Mouse (Mus musculus) heart, embryonic 12.5 days (tissue): Measurements from ENCODE around the gene Inhbe. TPM values are rescaled to one million over a fixed set of nuclear protein-coding genes. Genes with fewer than 3 reads are reported as not detected.

Experiments used
- ATAC-seq: fragments of 200-750 bp; cut with Nextera tagmentation; 2 replicates; pipeline ENCODE4 v1.8.0; 2017; ENCODE audit warnings: moderate TSS enrichment, moderate library complexity; ENCODE audit not compliant: insufficient number of reproducible peaks, low FRiP score
- H3K27ac ChIP-seq: fragments of 300-500 bp; sonication (generic); 2 replicates; pipeline ENCODE4 v1.5.1; 2016; ENCODE audit warnings: mild to moderate bottlenecking, moderate library complexity; ENCODE audit not compliant: poor library complexity, severe bottlenecking
- H3K27me3 ChIP-seq: fragments of 300-500 bp; sonication (generic); replicated peaks from 2 replicates; pipeline ENCODE4 v1.6.1; 2016; ENCODE audit warnings: mild to moderate bottlenecking, moderate library complexity
- H3K36me3 ChIP-seq: fragments of 300-500 bp; sonication (generic); 2 replicates; pipeline ENCODE4 v1.6.1; 2016; ENCODE audit warnings: mild to moderate bottlenecking, moderate library complexity
- H3K4me1 ChIP-seq: fragments of 300-500 bp; sonication (generic); replicated peaks from 2 replicates; pipeline ENCODE4 v1.6.1; 2016; ENCODE audit warnings: mild to moderate bottlenecking
- H3K4me2 ChIP-seq: fragments of 300-500 bp; sonication (generic); 2 replicates; pipeline ENCODE4 v1.6.1; 2016; ENCODE audit warnings: mild to moderate bottlenecking, moderate library complexity
- H3K4me3 ChIP-seq: fragments of 300-500 bp; sonication (generic); 2 replicates; pipeline ENCODE4 v1.5.1; 2016; ENCODE audit warnings: mild to moderate bottlenecking
- H3K9ac ChIP-seq: fragments of 300-500 bp; sonication (generic); 2 replicates; pipeline ENCODE4 v1.6.1; 2016; ENCODE audit warnings: mild to moderate bottlenecking, moderate library complexity
- H3K9me3 ChIP-seq: fragments of 300-500 bp; sonication (generic); replicated peaks from 2 replicates; pipeline ENCODE4 v1.6.1; 2016; ENCODE audit warnings: mild to moderate bottlenecking, moderate library complexity
- WGBS: fragments of 180-500 bp; shearing (Covaris S2); methylation state at CpG from one replicate; pipeline ENCODE4 v1.1.7; 2016; 5-methylcytosine and 5-hydroxymethylcytosine counted together
- polyA plus RNA-seq: library from polyadenylated mRNA; unstranded; fragments of >200 nt; fragmentation: Nextera tagmentation; extraction: Ambion mirVana; gene quantifications from 2 replicates; pipeline ENCODE4 v1.2.1, GENCODE M21; 2016

Gene Inhbe
- polyA plus RNA-seq, 1 experiment from 2014 or later = not detected

DNA sequence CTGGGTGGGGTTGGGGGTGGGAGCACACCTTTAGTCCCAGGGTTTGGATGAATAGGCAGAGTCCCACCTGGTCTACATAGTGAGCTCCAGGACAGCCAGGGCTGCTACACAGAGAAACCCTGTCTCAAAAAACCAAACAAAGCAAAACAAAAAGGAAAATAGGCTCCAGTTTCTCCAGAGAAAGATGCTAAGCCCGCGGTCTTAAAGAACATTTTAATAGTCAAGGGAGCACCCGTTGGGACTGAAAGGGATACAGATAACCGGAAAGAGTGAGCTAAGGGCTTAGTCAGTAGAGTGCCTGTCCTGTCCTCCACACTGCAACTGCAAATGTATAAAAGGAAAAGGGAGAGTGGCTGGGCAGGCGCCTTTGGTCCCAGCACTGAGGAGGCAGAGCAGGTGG, 12.9 kb upstream of the Inhbe start:
- H3K27ac ChIP-seq = no peak overlapping the region
- no peak overlapping the region for H3K4me2 ChIP-seq
- 64% methylated on average over 5 of the region's 5 CpGs for WGBS
- H3K4me3 ChIP-seq = no peak overlapping the region
- no peaks in the 10 kb centered on the region for H3K27me3 ChIP-seq
- no peaks in the 10 kb centered on the region for H3K4me1 ChIP-seq
- H3K9ac ChIP-seq = no peak overlapping the region
- no peak for ATAC-seq
- no peaks in the 10 kb centered on the region for H3K36me3 ChIP-seq
- H3K9me3 ChIP-seq = peaks cover 3% of the 10 kb centered on the region; the same call in 1 of the 2 replicates

DNA sequence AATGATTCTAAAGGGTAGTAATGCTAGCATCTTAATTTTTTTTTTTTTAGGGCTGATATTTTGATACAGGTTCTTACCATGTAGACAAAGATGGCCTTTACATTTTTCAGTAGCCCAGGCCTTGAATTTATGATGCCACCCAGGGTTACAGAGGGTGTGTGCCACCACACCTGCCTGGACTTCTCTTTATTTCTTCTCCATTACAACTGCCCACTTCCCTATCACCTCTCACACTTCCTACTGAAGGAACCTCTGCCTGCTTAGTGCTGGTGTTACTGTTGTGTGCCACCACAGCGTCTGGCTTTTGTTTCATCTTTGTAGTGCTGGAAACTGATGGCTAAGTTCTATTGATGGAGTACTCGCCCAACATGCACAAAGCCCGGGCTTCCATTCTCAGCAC, 6.5 kb upstream of the Inhbe start:
- peaks cover 4% of the 10 kb centered on the region; the same call in 1 of the 2 replicates for H3K9me3 ChIP-seq
- H3K4me2 ChIP-seq = no peak overlapping the region
- ATAC-seq = no peak
- 73% methylated on average over 3 of the region's 3 CpGs for WGBS
- no peaks in the 10 kb centered on the region; the same call in 1 of the 2 replicates for H3K27me3 ChIP-seq
- no peaks in the 10 kb centered on the region for H3K4me1 ChIP-seq
- H3K36me3 ChIP-seq = no peaks in the 10 kb centered on the region
- no peak overlapping the region for H3K27ac ChIP-seq
- H3K9ac ChIP-seq = no peak overlapping the region
- no peak overlapping the region for H3K4me3 ChIP-seq

DNA sequence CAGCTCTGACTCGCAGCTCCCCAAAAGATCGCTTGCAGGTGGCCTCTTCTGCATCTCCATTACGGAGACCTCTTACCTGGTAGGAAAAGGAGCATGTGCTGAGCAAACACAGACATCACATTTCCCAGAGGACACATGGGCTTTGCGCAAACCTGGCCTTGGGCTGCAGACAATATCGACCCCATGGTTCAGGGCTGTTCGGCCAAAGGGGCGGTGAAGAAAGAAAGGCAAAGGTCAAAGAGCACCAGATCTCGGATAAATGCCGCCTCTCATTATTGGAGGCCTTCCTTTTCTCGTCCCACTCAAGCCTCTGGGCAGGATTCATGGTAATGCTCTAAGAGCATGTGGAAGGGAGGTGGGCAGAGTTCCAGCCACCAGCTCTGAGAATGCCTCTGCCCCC, 1.1 kb upstream of the Inhbe start:
- 83% methylated on average over 10 of the region's 10 CpGs for WGBS
- Histone ChIP-seq H3K4me2 (no peak overlapping the region), H3K27ac (no peak overlapping the region), H3K9me3 (no peaks in the 10 kb centered on the region), H3K36me3 (no peaks in the 10 kb centered on the region), H3K27me3 (peaks cover 15% of the 10 kb centered on the region), H3K4me1 (peaks cover 8% of the 10 kb centered on the region; the same call in 1 of the 2 replicates), H3K9ac (no peak overlapping the region), H3K4me3 (no peak overlapping the region)
- ATAC-seq = no peak

DNA sequence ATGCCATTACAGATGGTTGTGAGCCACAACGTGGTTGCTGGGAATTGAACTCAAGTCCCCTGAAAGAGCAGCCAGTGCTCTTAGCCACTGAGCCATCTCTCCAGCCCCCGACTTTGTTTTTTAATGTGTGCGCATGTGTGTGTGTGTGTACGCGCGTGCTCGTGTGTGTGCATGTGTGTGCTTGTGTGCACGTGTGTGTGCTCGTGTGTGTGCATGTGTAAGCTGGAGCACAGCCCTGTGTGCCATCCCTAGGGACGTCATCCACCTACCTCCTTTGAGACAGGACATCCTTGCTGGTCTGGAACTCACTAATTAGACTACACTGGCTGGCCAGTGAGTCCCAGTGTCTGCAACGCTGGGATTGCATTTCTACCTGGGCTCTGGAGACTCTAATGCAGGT, 1.4 kb downstream of the Inhbe start:
- no peaks in the 10 kb centered on the region for H3K36me3 ChIP-seq
- no peak for ATAC-seq
- H3K9me3 ChIP-seq = no peaks in the 10 kb centered on the region
- H3K4me3 ChIP-seq = no peak overlapping the region
- no peak overlapping the region for H3K4me2 ChIP-seq
- peaks cover 8% of the 10 kb centered on the region; the same call in 1 of the 2 replicates for H3K4me1 ChIP-seq
- H3K27me3 ChIP-seq = peaks cover 15% of the 10 kb centered on the region
- H3K9ac ChIP-seq = no peak overlapping the region
- H3K27ac ChIP-seq = no peak overlapping the region
- WGBS = 85% methylated on average over 11 of the region's 11 CpGs

DNA sequence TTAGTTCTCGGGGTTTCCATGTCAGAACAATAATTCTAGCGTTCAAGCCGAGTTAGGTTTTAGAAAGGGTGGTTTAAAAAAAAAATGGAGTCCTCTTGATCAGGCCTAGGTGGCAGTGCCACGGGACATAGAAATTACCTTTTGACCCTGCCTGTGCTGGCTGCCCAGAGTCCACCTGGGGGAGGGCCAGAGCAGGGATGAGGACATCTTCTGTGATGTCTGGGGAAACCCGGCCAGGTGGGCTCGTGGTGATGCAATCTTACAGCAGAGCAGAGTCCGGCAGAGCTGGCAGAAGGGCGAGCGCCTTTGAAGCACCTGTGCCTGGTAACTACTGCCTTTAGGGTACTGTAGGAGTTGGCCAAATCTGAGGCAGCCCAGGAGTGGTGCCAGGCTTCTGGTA, 2.0 kb downstream of the Inhbe start:
- Histone ChIP-seq H3K9me3 (no peaks in the 10 kb centered on the region), H3K27me3 (peaks cover 15% of the 10 kb centered on the region), H3K4me2 (no peak overlapping the region), H3K36me3 (no peaks in the 10 kb centered on the region), H3K9ac (no peak overlapping the region), H3K27ac (no peak overlapping the region), H3K4me1 (peaks cover 8% of the 10 kb centered on the region; the same call in 1 of the 2 replicates), H3K4me3 (no peak overlapping the region)
- WGBS = 84% methylated on average over 9 of the region's 9 CpGs
- no peak for ATAC-seq

DNA sequence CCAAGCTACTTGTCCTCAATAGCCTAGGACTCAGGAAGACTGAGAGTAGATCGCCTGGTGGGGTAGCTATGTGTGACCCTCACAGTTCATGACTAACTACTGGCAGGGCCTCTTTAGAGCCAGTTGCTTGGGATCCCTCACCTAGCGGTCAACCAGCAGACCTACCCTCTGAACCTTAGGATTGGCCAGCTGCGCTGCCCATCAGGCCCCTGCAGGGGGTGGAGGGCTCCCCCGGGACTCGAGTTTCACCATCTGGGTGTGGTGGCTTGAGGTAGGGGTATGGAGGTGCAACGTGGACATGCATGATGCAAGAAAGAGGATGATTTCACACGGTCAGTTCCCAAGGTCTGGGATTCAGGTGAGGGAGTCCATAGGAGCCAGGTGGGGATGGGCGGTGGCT, 2.5 kb downstream of the Inhbe start:
- no peaks in the 10 kb centered on the region for H3K9me3 ChIP-seq
- no peak for ATAC-seq
- H3K36me3 ChIP-seq = no peaks in the 10 kb centered on the region
- H3K4me1 ChIP-seq = peaks cover 8% of the 10 kb centered on the region; the same call in 1 of the 2 replicates
- no peak overlapping the region for H3K4me2 ChIP-seq
- no peak overlapping the region for H3K9ac ChIP-seq
- no peak overlapping the region for H3K4me3 ChIP-seq
- 64% methylated on average over 8 of the region's 8 CpGs for WGBS
- no peak overlapping the region for H3K27ac ChIP-seq
- H3K27me3 ChIP-seq = peaks cover 15% of the 10 kb centered on the region

DNA sequence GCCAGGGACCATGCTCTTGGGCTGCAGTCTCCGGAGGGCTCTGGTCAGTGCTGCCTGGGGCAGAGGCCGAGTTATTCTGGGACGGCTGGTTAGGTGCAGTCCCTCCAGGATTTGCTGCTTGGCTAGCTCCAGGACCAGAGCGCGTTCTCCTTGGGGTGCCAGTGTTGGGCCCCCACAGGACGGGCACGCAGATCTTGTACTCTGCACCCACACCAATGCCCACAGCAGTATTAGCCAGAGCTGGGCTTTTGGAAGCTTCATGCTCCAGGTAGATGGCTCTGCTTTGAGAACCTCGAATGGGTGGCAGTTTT, 3.0 kb downstream of the Inhbe start:
- Histone ChIP-seq H3K4me1 (peaks cover 8% of the 10 kb centered on the region; the same call in 1 of the 2 replicates), H3K27ac (no peak overlapping the region), H3K9me3 (no peaks in the 10 kb centered on the region), H3K9ac (peak overlapping the region; percentile 57; the same call in 1 of the 2 replicates), H3K4me2 (peak overlapping the region; percentile 65; the same call in 1 of the 2 replicates), H3K4me3 (no peak overlapping the region; the same call in 1 of the 2 replicates), H3K36me3 (no peaks in the 10 kb centered on the region), H3K27me3 (peaks cover 15% of the 10 kb centered on the region)
- ATAC-seq = no peak
- WGBS = 76% methylated on average over 8 of the region's 8 CpGs

DNA sequence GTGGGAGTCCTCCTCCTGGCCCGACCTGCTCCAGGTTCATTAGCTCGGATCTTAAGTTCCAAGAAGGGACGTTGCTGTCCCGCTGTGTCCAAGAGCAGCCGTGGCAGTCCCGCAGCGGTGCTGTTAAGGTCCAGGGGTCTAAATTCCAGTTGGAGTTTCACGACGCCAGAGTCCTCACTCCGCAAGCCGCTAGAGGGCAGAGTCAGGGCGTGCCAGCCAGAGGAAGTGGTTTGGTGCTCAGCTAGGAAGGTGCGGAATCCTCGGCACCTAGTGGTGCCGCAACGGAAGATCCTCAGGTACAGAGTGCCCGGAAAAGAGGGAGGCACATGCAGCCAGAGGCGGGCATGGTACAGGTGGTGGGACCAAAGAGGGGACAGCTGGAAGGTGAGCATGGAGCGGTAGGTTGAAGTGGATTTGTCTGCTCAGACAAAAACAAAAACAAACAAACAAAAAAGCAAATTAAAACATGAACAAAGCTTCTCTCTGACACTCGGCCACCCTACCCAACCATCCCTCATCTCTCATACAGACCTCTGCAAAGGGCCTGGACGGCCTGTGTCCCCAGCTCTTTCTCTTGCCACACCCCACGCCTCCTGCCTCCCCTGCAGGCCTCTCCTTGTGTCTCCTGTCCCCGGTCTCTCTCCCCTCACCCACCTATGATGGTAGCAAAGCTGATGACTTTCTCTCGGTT, 3.5 kb downstream of the Inhbe start:
- ATAC-seq = peak; percentile 58

DNA sequence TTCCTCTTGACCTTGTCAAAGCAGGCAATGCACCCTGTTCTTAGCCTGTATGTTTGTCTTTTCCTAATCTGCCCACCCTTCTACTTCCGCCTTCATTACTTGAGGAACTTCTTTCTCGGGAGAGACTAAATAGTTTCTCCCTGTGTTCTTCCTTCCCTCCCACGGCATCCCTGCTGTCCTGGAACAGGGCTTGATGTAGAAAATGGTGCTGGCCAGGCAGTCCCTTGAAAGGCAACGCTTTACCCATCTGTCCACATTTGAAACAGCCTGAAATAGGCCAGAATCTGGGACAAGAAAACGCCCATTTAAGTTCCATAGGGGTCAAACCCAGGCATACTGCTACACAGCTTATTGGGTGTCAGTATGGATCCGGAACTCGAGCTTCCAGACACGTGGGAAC, 4.4 kb downstream of the Inhbe start:
- Histone ChIP-seq H3K36me3 (no peaks in the 10 kb centered on the region), H3K4me1 (peaks cover 8% of the 10 kb centered on the region; the same call in 1 of the 2 replicates), H3K27me3 (peaks cover 15% of the 10 kb centered on the region), H3K9me3 (no peaks in the 10 kb centered on the region), H3K4me2 (no peak overlapping the region), H3K4me3 (no peak overlapping the region), H3K9ac (no peak overlapping the region), H3K27ac (no peak overlapping the region)
- ATAC-seq = no peak
- WGBS = 71% methylated on average over 8 of the region's 8 CpGs

More for the DNA sequence above, 3.5 kb downstream of the Inhbe start:
- Histone ChIP-seq H3K36me3 (no peaks in the 10 kb centered on the region), H3K4me3 (peak overlapping the region; percentile 30), H3K4me2 (peak overlapping the region; percentile 65), H3K9me3 (no peaks in the 10 kb centered on the region), H3K27ac (no peak overlapping the region), H3K27me3 (peaks cover 15% of the 10 kb centered on the region), H3K4me1 (peaks cover 8% of the 10 kb centered on the region; the same call in 1 of the 2 replicates), H3K9ac (peak overlapping the region; percentile 57; the same call in 1 of the 2 replicates)
- WGBS = 10% methylated on average over 24 of the region's 24 CpGs

DNA sequence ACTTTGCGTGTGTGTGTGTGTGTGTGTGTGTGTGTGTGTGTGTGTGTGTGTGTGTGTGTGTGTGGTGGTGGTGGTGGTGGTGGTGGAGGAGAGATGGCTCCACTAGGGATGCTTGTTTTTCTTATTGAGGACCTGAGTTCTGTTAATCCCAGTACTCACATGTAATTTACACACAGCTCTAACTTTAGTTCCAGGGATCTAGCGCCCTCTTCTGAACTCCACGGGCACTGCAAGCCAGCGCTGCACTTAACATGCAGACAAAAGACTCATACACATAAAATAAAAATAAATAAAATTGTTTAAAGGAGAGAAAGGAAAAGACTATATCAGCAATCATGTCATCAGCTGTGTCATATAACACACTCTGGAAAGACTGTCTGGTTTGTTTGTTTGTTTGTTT, 5.3 kb downstream of the Inhbe start:
- Histone ChIP-seq H3K9ac (no peak overlapping the region), H3K27me3 (peaks cover 12% of the 10 kb centered on the region), H3K4me3 (no peak overlapping the region), H3K27ac (no peak overlapping the region), H3K9me3 (no peaks in the 10 kb centered on the region), H3K4me2 (no peak overlapping the region), H3K4me1 (peaks cover 8% of the 10 kb centered on the region; the same call in 1 of the 2 replicates), H3K36me3 (no peaks in the 10 kb centered on the region)
- WGBS = 58% methylated on average over 4 of the region's 4 CpGs
- ATAC-seq = no peak

DNA sequence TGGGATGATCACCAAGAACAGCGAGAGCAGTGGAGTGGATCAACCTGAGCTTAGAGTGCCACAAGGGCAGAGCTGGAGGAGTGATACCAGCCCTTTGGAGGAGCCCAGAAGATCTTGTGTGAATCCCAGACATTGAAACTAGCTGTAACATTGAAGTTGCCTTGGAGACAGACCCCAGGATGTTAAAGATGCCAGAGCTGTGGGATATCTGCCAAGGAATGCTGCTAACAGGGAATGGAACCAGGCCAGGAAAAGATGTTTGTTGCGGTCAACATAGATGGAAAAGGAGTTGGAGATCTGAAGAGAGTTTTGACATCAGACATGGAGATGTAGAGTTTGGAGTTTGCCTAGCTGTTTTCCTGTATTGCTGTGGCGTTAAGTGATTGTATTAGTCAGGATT, 8.0 kb downstream of the Inhbe start:
- Histone ChIP-seq H3K4me1 (peaks cover 16% of the 10 kb centered on the region), H3K4me3 (no peak overlapping the region), H3K27me3 (peaks cover 12% of the 10 kb centered on the region), H3K27ac (no peak overlapping the region), H3K4me2 (no peak overlapping the region), H3K9ac (no peak overlapping the region), H3K36me3 (no peaks in the 10 kb centered on the region), H3K9me3 (no peaks in the 10 kb centered on the region)
- 77% methylated on average over 3 of the region's 3 CpGs for WGBS
- no peak for ATAC-seq

DNA sequence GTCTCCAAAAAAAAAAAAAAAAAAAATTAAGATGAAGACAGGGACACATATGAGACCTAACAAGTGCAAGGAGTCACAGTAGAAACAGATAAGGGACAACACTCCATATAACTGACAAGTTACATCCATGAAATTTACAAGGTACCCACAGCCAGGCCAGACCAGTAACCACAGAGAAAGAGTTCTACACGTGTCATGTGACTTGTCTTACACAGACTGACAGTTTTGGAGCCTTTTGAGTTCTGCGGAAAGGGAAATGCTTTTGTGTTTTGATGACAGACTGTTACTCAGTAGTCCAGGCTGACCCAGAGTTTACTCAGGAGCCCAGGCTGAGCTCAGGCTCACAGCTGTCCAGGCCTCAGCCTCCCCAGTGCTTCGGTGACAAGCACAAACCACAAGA, 11.2 kb downstream of the Inhbe start:
- no peak for ATAC-seq
- no peak overlapping the region for H3K9ac ChIP-seq
- peaks cover 33% of the 10 kb centered on the region for H3K27me3 ChIP-seq
- peaks cover 32% of the 10 kb centered on the region for H3K4me1 ChIP-seq
- no peak overlapping the region for H3K4me2 ChIP-seq
- H3K9me3 ChIP-seq = no peaks in the 10 kb centered on the region
- H3K4me3 ChIP-seq = no peak overlapping the region
- no peaks in the 10 kb centered on the region for H3K36me3 ChIP-seq
- H3K27ac ChIP-seq = no peak overlapping the region
- WGBS = 70% methylated on average over 3 of the region's 3 CpGs
